Comparison of ENCODE assay signal across 20 mouse cellular contexts in the genomic region with DNA sequence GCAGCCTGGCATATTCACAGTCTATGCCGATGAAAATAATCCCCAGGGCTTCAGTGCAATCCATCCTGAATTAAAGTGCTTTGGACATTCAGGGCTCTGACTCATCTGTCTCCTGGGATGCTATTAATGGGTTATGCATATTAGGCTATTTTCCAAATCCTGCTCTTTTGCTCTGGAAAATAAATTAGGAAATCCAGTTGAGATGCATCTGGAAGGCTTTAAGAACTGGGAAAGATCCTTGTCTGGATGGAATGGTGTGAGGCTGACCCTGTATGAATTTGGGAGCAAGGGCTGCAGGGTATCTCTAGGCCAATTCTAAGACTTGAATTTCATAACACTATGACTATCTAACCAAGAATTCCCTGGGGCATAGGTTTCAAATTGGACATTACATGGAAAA.
DNase-seq lines count a peak whose midpoint lies in the region; ATAC-seq lines count a peak whose summit lies in the region.
"Had no signal": no experiment of that assay in that cellular context is flagged by ENCODE, and none has a peak within 500 bp of the region (broad histone marks: within the 10 kb centered on the region; RNA-seq: fewer than 3 reads in every experiment).

No protein-coding gene starts in this region.

- no peak overlapping the region for H3K4me2 ChIP-seq in embryonic facial prominence, embryonic 14.5 days (ENCODE audit: low read depth, low read length)
- H3K4me2 ChIP-seq in hindbrain, embryonic 11.5 days (replicated peaks; ENCODE audit: low read depth, low read length) = no peak overlapping the region
- no peak overlapping the region for H3K4me2 ChIP-seq in hindbrain, embryonic 14.5 days (replicated peaks)
- H3K4me2 ChIP-seq: embryonic facial prominence, embryonic 13.5 days; heart, embryonic 13.5 days; limb, embryonic 12.5 days; liver, embryonic 15.5 days had no signal

- H3K9ac ChIP-seq in embryonic facial prominence, embryonic 14.5 days (ENCODE audit: low read depth, low read length) = no peak overlapping the region
- no peak overlapping the region for H3K9ac ChIP-seq in hindbrain, embryonic 11.5 days (ENCODE audit: low read depth, low read length)
- no peak overlapping the region for H3K9ac ChIP-seq in hindbrain, embryonic 14.5 days
- H3K9ac ChIP-seq: embryonic facial prominence, embryonic 13.5 days; heart, embryonic 13.5 days; limb, embryonic 12.5 days; liver, embryonic 15.5 days had no signal

- WGBS in embryonic facial prominence, embryonic 14.5 days = 58% methylated on average over 1 of the region's 1 CpGs
- 69% methylated on average over 1 of the region's 1 CpGs for WGBS in embryonic facial prominence, embryonic 10.5 days
- WGBS in hindbrain, embryonic 11.5 days = 59% methylated on average over 1 of the region's 1 CpGs
- 37% methylated on average over 1 of the region's 1 CpGs for WGBS in hindbrain, embryonic 14.5 days

- no peaks in the 10 kb centered on the region for H3K27me3 ChIP-seq in embryonic facial prominence, embryonic 14.5 days (replicated peaks; ENCODE audit: control insufficient read depth, insufficient read depth, low read length)
- no peaks in the 10 kb centered on the region for H3K27me3 ChIP-seq in embryonic facial prominence, embryonic 10.5 days (replicated peaks; ENCODE audit: low read depth, poor library complexity, severe bottlenecking)
- no peaks in the 10 kb centered on the region for H3K27me3 ChIP-seq in hindbrain, embryonic 11.5 days (ENCODE audit: control insufficient read depth, insufficient read depth, low read length)
- H3K27me3 ChIP-seq in hindbrain, embryonic 14.5 days (ENCODE audit: control insufficient read depth, insufficient read depth, low read length) = no peaks in the 10 kb centered on the region
- H3K27me3 ChIP-seq: embryonic facial prominence, embryonic 13.5 days; heart, embryonic 13.5 days; limb, embryonic 12.5 days; liver, embryonic 15.5 days; megakaryocyte, embryonic 14.5 days had no signal

- DNase-seq in embryonic facial prominence, embryonic 14.5 days (ENCODE audit: low spot score) = peak; percentile 24
- no peak for DNase-seq in embryonic facial prominence, embryonic 10.5 days (ENCODE audit: low spot score)
- DNase-seq in hindbrain, embryonic 11.5 days (ENCODE audit: low spot score) = peak; percentile 11
- no peak for DNase-seq in hindbrain, embryonic 14.5 days (ENCODE audit: low spot score)
- DNase-seq in lung, postnatal 25 days (ENCODE audit: low spot score) = peak; percentile 2
- DNase-seq in lung, postnatal 14 days = no peak
- DNase-seq in Muller cell, postnatal 12 days (ENCODE audit: inconsistent ontology term) = peak; percentile 88
- DNase-seq in frontal cortex, postnatal 25 days (ENCODE audit: low spot score in 2 of 2) = no peak
- DNase-seq: adrenal gland, adult 2 months; cerebellum, adult 11-12 months; cerebellum, postnatal 36 days; kidney, adult 18-20 months; thymus, adult 18-20 months had no signal

- H3K4me1 ChIP-seq in embryonic facial prominence, embryonic 14.5 days (ENCODE audit: control insufficient read depth, insufficient read depth, low read length) = no peaks in the 10 kb centered on the region
- H3K4me1 ChIP-seq in embryonic facial prominence, embryonic 10.5 days = no peaks in the 10 kb centered on the region
- no peaks in the 10 kb centered on the region for H3K4me1 ChIP-seq in hindbrain, embryonic 11.5 days (replicated peaks; ENCODE audit: control insufficient read depth, insufficient read depth, low read length)
- 0 out of 2 replicates have a peak, but pooled peaks cover 4% of the 10 kb centered on the region for H3K4me1 ChIP-seq in hindbrain, embryonic 14.5 days (replicated peaks; ENCODE audit: control insufficient read depth, insufficient read depth, low read length)
- H3K4me1 ChIP-seq: embryonic facial prominence, embryonic 13.5 days; forebrain, embryonic 10.5 days; heart, embryonic 13.5 days; limb, embryonic 12.5 days; liver, embryonic 15.5 days; megakaryocyte, embryonic 14.5 days had no signal

- H3K4me3 ChIP-seq in embryonic facial prominence, embryonic 14.5 days (ENCODE audit: low read depth, low read length) = no peak overlapping the region
- H3K4me3 ChIP-seq in embryonic facial prominence, embryonic 10.5 days = no peak overlapping the region
- no peak overlapping the region for H3K4me3 ChIP-seq in hindbrain, embryonic 11.5 days (ENCODE audit: low read depth, low read length)
- H3K4me3 ChIP-seq in hindbrain, embryonic 14.5 days (replicated peaks; ENCODE audit: low read length) = no peak overlapping the region
- H3K4me3 ChIP-seq: embryonic facial prominence, embryonic 13.5 days; forebrain, embryonic 10.5 days; heart, embryonic 13.5 days; limb, embryonic 12.5 days; liver, embryonic 15.5 days; megakaryocyte, embryonic 14.5 days had no signal

- no peak for ATAC-seq in embryonic facial prominence, embryonic 14.5 days (ENCODE audit: low read depth)
- peak; percentile 59 for ATAC-seq in hindbrain, embryonic 11.5 days (ENCODE audit: low FRiP score)
- no peak for ATAC-seq in hindbrain, embryonic 14.5 days (ENCODE audit: low FRiP score)
- ATAC-seq: hindbrain, embryonic 16.5 days had no signal

- H3K9me3 ChIP-seq in embryonic facial prominence, embryonic 14.5 days (ENCODE audit: control insufficient read depth, low read length) = no peaks in the 10 kb centered on the region
- no peaks in the 10 kb centered on the region for H3K9me3 ChIP-seq in embryonic facial prominence, embryonic 10.5 days
- H3K9me3 ChIP-seq in hindbrain, embryonic 11.5 days (ENCODE audit: control insufficient read depth, low read length) = no peaks in the 10 kb centered on the region
- no peaks in the 10 kb centered on the region for H3K9me3 ChIP-seq in hindbrain, embryonic 14.5 days (ENCODE audit: control insufficient read depth, low read length)
- H3K9me3 ChIP-seq: embryonic facial prominence, embryonic 13.5 days; forebrain, embryonic 10.5 days; heart, embryonic 13.5 days; limb, embryonic 12.5 days; liver, embryonic 15.5 days; megakaryocyte, embryonic 14.5 days had no signal

- no peaks in the 10 kb centered on the region for H3K36me3 ChIP-seq in embryonic facial prominence, embryonic 14.5 days (ENCODE audit: control insufficient read depth, insufficient read depth, low read length)
- H3K36me3 ChIP-seq in embryonic facial prominence, embryonic 10.5 days (replicated peaks) = no peaks in the 10 kb centered on the region
- H3K36me3 ChIP-seq in hindbrain, embryonic 11.5 days (ENCODE audit: control insufficient read depth, insufficient read depth, low read length) = no peaks in the 10 kb centered on the region
- no peaks in the 10 kb centered on the region for H3K36me3 ChIP-seq in hindbrain, embryonic 14.5 days (replicated peaks; ENCODE audit: control insufficient read depth, insufficient read depth)
- H3K36me3 ChIP-seq: embryonic facial prominence, embryonic 13.5 days; forebrain, embryonic 10.5 days; heart, embryonic 13.5 days; limb, embryonic 12.5 days; liver, embryonic 15.5 days had no signal

- H3K27ac ChIP-seq in embryonic facial prominence, embryonic 14.5 days (replicated peaks; ENCODE audit: low read depth, low read length) = no peak overlapping the region
- no peak overlapping the region for H3K27ac ChIP-seq in embryonic facial prominence, embryonic 10.5 days (replicated peaks)
- H3K27ac ChIP-seq in hindbrain, embryonic 11.5 days (ENCODE audit: low read depth, low read length) = no peak overlapping the region
- H3K27ac ChIP-seq in hindbrain, embryonic 14.5 days = no peak overlapping the region
- H3K27ac ChIP-seq: embryonic facial prominence, embryonic 13.5 days; forebrain, embryonic 10.5 days; heart, embryonic 13.5 days; limb, embryonic 12.5 days; liver, embryonic 15.5 days had no signal

Comparison
In these comparisons a context has a peak if more than half of its experiments do, and no peak if none do; other contexts are left out.
1. DNase-seq: peak in embryonic facial prominence, embryonic 14.5 days (single experiment), hindbrain, embryonic 11.5 days (single experiment), lung, postnatal 25 days (single experiment) and Muller cell, postnatal 12 days (single experiment); none in embryonic facial prominence, embryonic 10.5 days (single experiment), hindbrain, embryonic 14.5 days (single experiment), lung, postnatal 14 days (single experiment) and frontal cortex, postnatal 25 days (0 of 2).